Mouse (Mus musculus): ENCODE results near the gene Msrb3. TPM values are rescaled to one million over a fixed set of nuclear protein-coding genes. Genes with fewer than 3 reads are reported as not detected.

The Msrb3 gene
- polyA plus RNA-seq, 1 experiment from 2014 or later: 31.4 TPM

DNA sequence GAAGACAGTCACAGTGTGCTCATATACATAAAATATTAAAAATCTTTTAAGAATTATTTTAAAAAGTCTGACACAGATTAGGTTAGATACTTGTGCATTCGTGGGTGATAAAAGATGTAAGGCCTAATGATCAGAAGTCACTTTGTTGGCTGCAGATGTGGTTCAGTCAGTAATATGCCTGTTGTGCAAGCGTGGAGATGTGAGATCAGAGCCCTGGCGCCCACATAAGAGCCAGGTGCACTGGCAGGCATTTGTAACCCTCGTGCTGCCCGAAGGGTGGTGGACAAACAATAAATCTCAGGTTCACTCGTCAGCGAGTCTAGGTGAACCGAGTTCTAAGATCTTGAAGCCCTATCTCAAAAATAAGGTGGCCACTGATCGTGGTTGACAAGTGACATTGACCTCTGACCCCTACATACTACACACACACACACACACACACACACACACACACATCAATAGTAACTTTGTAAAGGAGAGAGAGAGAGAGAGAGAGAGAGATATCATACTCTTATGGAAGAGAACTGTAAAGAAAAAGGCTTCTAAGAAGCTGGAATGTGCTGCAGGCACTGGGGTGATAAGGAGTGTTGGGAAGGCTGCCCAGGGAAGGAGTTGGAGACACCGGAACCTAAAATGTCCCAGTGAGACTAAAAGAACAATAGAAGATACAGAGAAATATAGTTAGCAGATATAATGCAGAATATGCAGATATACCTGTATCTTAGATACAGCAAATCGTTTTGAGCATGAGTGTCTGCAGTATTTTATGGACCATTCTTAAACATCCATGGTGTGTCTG, 10.1 kb upstream of the Msrb3 start:
- no peaks in the 10 kb centered on the region for H3K27me3 ChIP-seq (ENCODE audit: control insufficient read depth, insufficient read depth, low read length)
- no peaks in the 10 kb centered on the region for H3K4me1 ChIP-seq (ENCODE audit: control insufficient read depth, insufficient read depth, low read length)
- ATAC-seq (replicated peaks; ENCODE audit: insufficient number of reproducible peaks, low FRiP score, low TSS enrichment): no peak
- H3K4me2 ChIP-seq: no peak overlapping the region
- H3K9ac ChIP-seq (ENCODE audit: low read depth, low read length): no peak overlapping the region
- H3K9me3 ChIP-seq (replicated peaks; ENCODE audit: control insufficient read depth, low read length): no peaks in the 10 kb centered on the region
- no peak overlapping the region for H3K27ac ChIP-seq (ENCODE audit: low read depth, low read length)
- 64% methylated on average over 11 of the region's 11 CpGs for WGBS (ENCODE audit: insufficient replicate concordance)
- no peaks in the 10 kb centered on the region for H3K36me3 ChIP-seq (ENCODE audit: control insufficient read depth, insufficient read depth, low read length)
- H3K4me3 ChIP-seq (ENCODE audit: low read depth, low read length): no peak overlapping the region

DNA sequence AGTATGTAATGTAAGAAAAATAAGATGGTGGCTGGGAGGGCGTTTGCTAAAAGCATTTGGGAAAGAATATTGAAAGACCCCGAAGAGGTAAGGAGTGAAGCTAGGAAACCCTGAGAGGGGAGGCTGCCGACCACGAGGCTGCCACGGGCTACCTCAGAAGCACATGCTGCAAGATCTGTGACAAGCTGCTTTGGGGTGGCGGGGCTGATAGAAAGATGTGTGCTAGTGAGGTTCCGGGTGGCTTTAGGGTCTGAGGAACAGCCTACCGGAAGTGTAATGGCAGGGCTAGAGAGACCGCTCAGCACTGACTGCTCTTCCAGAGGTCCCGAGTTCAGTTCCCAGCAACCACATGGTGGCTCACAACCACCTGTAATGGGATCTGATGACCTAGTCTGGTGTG, 5.8 kb upstream of the Msrb3 start:
- WGBS (ENCODE audit: insufficient replicate concordance): 90% methylated on average over 10 of the region's 10 CpGs
- H3K9ac ChIP-seq (ENCODE audit: low read depth, low read length): no peak overlapping the region
- H3K27ac ChIP-seq (ENCODE audit: low read depth, low read length): no peak overlapping the region
- no peaks in the 10 kb centered on the region for H3K27me3 ChIP-seq (ENCODE audit: control insufficient read depth, insufficient read depth, low read length)
- H3K9me3 ChIP-seq (replicated peaks; ENCODE audit: control insufficient read depth, low read length): no peaks in the 10 kb centered on the region
- H3K4me1 ChIP-seq (ENCODE audit: control insufficient read depth, insufficient read depth, low read length): 0 out of 2 replicates have a peak, but pooled peaks cover 6% of the 10 kb centered on the region
- no peak for ATAC-seq (replicated peaks; ENCODE audit: insufficient number of reproducible peaks, low FRiP score, low TSS enrichment)
- H3K4me3 ChIP-seq (ENCODE audit: low read depth, low read length): no peak overlapping the region
- no peaks in the 10 kb centered on the region for H3K36me3 ChIP-seq (ENCODE audit: control insufficient read depth, insufficient read depth, low read length)
- H3K4me2 ChIP-seq: no peak overlapping the region

DNA sequence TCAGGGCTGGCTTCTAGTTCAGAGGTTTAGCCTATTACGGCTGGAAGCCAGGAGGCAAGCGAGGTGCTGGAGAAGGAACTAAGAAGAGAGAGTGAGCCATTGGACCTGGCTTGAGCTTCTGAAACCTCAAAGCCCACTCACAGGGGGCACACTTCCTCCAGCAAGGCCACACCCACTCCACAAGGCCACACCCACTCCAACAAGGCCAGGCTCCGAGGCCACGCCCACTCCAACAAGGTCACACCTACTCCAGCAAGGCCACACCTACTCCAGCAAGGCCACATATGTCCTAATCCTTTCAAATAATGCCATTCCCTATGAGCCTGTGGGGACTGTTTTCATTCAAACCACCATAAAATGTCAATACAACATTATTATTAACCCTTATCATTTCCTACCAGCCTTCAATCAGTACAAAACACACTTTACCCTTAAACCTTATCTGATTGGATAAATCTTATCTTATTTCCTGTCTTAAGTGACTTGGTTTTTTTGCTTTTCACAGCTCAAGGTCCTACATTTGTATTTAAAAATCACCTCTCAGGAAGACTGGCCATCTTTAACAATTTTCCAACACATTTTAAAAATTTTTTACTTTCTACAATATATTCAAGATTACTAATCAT, 5.1 kb upstream of the Msrb3 start:
- Histone ChIP-seq H3K4me1 (ENCODE audit: control insufficient read depth, insufficient read depth, low read length) (0 out of 2 replicates have a peak, but pooled peaks cover 6% of the 10 kb centered on the region), H3K36me3 (ENCODE audit: control insufficient read depth, insufficient read depth, low read length) (no peaks in the 10 kb centered on the region), H3K27me3 (ENCODE audit: control insufficient read depth, insufficient read depth, low read length) (no peaks in the 10 kb centered on the region), H3K9me3 (replicated peaks; ENCODE audit: control insufficient read depth, low read length) (no peaks in the 10 kb centered on the region), H3K9ac (ENCODE audit: low read depth, low read length) (no peak overlapping the region), H3K4me3 (ENCODE audit: low read depth, low read length) (no peak overlapping the region), H3K4me2 (no peak overlapping the region), H3K27ac (ENCODE audit: low read depth, low read length) (no peak overlapping the region)
- WGBS (ENCODE audit: insufficient replicate concordance): 68% methylated on average over 4 of the region's 4 CpGs
- ATAC-seq (replicated peaks; ENCODE audit: insufficient number of reproducible peaks, low FRiP score, low TSS enrichment): no peak

DNA sequence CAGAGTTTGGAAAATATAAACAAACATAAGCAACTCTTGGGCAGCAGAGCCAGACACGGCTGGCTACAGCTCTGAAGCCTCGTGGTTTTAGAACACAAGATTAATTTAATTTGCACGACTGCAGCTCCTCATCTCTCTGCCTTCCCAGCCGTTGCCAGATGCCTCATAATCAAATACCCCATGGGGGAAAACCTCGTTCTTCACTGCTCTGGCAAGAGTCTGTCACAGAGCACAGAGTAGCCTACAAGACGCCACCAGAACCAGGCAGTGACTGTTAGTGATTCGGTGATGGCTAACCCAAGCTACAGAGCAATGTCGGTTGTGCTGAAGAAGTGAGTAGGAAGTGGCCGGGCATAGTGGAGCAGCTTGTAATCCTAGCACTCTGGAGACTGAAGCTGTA, 2.8 kb upstream of the Msrb3 start:
- H3K4me1 ChIP-seq (ENCODE audit: control insufficient read depth, insufficient read depth, low read length): peaks cover 7% of the 10 kb centered on the region; the same call in 1 of the 2 replicates
- ATAC-seq (replicated peaks; ENCODE audit: insufficient number of reproducible peaks, low FRiP score, low TSS enrichment): no peak
- no peak overlapping the region for H3K9ac ChIP-seq (ENCODE audit: low read depth, low read length)
- 60% methylated on average over 9 of the region's 9 CpGs for WGBS (ENCODE audit: insufficient replicate concordance)
- no peak overlapping the region for H3K4me3 ChIP-seq (ENCODE audit: low read depth, low read length)
- H3K4me2 ChIP-seq: no peak overlapping the region
- no peaks in the 10 kb centered on the region for H3K9me3 ChIP-seq (replicated peaks; ENCODE audit: control insufficient read depth, low read length)
- no peaks in the 10 kb centered on the region for H3K36me3 ChIP-seq (ENCODE audit: control insufficient read depth, insufficient read depth, low read length)
- H3K27me3 ChIP-seq (ENCODE audit: control insufficient read depth, insufficient read depth, low read length): no peaks in the 10 kb centered on the region
- H3K27ac ChIP-seq (ENCODE audit: low read depth, low read length): no peak overlapping the region

DNA sequence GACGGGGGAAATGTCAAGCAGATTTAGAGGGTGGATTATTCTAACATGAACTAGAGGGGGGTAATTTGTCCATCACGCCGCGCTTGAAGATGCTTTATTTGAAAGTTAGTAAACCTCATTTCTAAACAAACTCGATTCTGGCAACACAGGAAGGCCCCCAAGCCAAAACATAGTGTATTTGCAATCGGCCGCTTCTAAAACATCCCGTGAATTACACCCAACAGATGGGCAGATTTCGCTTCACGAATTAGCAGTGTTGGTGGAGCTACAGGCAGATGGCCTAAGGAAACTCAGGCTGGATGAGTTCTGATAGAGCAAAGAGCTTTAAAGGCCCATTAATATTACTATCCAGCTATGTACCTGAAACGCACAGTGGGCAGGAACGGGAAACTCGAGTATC, 1.2 kb upstream of the Msrb3 start:
- Histone ChIP-seq H3K4me1 (ENCODE audit: control insufficient read depth, insufficient read depth, low read length) (peaks cover 20% of the 10 kb centered on the region), H3K36me3 (ENCODE audit: control insufficient read depth, insufficient read depth, low read length) (no peaks in the 10 kb centered on the region), H3K9ac (ENCODE audit: low read depth, low read length) (peak overlapping the region; percentile 43; the same call in 1 of the 2 replicates), H3K27ac (ENCODE audit: low read depth, low read length) (no peak overlapping the region), H3K27me3 (ENCODE audit: control insufficient read depth, insufficient read depth, low read length) (no peaks in the 10 kb centered on the region), H3K9me3 (replicated peaks; ENCODE audit: control insufficient read depth, low read length) (no peaks in the 10 kb centered on the region), H3K4me3 (ENCODE audit: low read depth, low read length) (peak overlapping the region; percentile 84; the same call in 1 of the 2 replicates), H3K4me2 (peak overlapping the region; percentile 78)
- 63% methylated on average over 13 of the region's 13 CpGs for WGBS (ENCODE audit: insufficient replicate concordance)
- no peak for ATAC-seq (replicated peaks; ENCODE audit: insufficient number of reproducible peaks, low FRiP score, low TSS enrichment)

DNA sequence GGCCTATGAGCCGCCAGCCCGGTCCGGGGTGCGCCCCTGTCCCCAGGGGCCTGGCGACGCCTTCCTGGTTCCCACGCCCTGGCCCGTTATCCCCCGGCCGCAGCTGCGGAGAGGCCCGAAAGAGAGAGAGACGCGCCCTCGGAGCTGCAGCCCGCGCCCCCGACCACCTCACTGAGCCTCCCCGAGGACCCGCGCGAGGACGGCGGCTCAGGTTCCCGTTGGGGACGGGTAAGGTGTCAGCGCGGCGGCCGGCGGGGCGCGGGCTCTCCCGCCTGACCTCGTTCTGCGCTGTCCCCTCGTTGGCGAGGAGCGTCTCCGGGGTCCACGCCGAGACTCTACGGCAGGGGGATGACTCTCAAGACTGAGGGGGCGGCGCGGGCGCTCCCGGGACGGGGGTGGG, 544 bp downstream of the Msrb3 start:
- Histone ChIP-seq H3K27ac (ENCODE audit: low read depth, low read length) (peak overlapping the region; percentile 96), H3K4me1 (ENCODE audit: control insufficient read depth, insufficient read depth, low read length) (peaks cover 23% of the 10 kb centered on the region), H3K27me3 (ENCODE audit: control insufficient read depth, insufficient read depth, low read length) (no peaks in the 10 kb centered on the region), H3K4me3 (ENCODE audit: low read depth, low read length) (peak overlapping the region; percentile 84), H3K4me2 (peak overlapping the region; percentile 78), H3K9me3 (replicated peaks; ENCODE audit: control insufficient read depth, low read length) (no peaks in the 10 kb centered on the region), H3K9ac (ENCODE audit: low read depth, low read length) (peak overlapping the region; percentile 97), H3K36me3 (ENCODE audit: control insufficient read depth, insufficient read depth, low read length) (no peaks in the 10 kb centered on the region)
- WGBS (ENCODE audit: insufficient replicate concordance): under 1% methylated on average over 48 of the region's 49 CpGs
- peak; percentile 7; the same call in 1 of the 2 replicates for ATAC-seq (replicated peaks; ENCODE audit: insufficient number of reproducible peaks, low FRiP score, low TSS enrichment)

DNA sequence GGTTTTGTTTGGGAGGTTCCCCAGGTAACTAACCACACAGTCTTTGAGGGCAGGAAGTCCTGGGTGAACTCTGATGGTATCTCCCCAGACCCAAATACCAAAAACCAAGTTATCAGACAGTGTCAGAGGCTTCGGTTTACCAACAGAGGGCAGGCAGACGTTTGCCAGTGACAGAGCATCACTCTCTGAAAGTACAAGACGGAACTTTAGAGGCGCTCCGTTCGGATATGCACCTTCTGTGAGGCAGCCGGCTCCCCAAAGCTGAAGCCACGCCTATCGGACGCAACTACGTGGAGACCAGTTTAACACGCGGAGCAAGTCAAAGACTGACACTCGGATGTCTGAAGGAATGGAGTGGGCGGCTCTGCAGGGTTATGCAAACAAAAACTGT, 3.0 kb downstream of the Msrb3 start:
- 25% methylated on average over 15 of the region's 15 CpGs for WGBS (ENCODE audit: insufficient replicate concordance)
- Histone ChIP-seq H3K27me3 (ENCODE audit: control insufficient read depth, insufficient read depth, low read length) (no peaks in the 10 kb centered on the region), H3K9ac (ENCODE audit: low read depth, low read length) (no peak overlapping the region; the same call in 1 of the 2 replicates), H3K4me1 (ENCODE audit: control insufficient read depth, insufficient read depth, low read length) (peaks cover 20% of the 10 kb centered on the region), H3K27ac (ENCODE audit: low read depth, low read length) (peak overlapping the region; percentile 46; the same call in 1 of the 2 replicates), H3K9me3 (replicated peaks; ENCODE audit: control insufficient read depth, low read length) (no peaks in the 10 kb centered on the region), H3K4me3 (ENCODE audit: low read depth, low read length) (no peak overlapping the region), H3K4me2 (peak overlapping the region; percentile 46), H3K36me3 (ENCODE audit: control insufficient read depth, insufficient read depth, low read length) (0 out of 2 replicates have a peak, but pooled peaks cover 2% of the 10 kb centered on the region)
- ATAC-seq (replicated peaks; ENCODE audit: insufficient number of reproducible peaks, low FRiP score, low TSS enrichment): no peak

DNA sequence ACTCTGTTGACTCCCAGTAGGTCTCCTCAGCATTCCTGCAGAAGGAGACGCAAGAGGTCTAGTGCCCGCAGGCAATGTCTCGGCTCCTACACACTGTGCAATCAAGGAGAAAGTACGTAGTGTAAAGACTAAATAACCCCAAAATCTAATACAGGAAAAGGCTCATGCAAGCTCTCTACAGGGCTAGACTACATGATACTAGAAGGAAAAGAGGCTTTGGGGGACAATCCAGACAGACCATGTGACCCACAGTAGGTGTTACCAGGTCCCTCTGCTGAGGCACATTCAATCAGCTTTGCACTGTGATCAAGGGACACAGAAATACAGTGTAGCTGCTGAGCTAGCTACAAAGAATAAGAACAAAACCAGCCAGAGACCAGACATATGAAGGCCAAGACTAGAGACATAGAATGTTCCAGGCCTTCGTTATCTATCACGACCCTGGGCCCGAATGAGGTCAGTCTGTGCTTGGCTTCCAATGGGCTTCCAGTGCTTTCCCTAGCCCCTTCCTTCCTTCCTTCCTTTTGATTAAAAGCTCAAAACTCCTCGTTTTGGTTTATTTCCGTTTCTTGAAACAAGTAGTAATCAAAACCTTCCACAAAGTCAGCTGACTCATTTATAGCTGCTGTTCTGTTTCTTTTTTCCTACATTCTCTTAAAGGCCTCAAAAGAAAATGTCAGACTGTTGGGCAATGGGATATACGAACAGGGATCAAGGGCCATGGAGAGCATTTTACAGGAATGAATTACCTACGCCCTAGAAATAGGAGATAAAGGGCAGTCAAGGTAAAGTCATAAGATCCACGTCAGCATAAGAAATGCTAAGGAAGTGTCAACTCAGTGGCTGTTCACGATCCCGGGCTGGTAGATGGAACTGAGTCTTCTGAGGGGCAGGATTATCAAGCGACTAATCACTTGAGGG, 3.7 kb downstream of the Msrb3 start:
- H3K9ac ChIP-seq (ENCODE audit: low read depth, low read length): no peak overlapping the region
- H3K27ac ChIP-seq (ENCODE audit: low read depth, low read length): peak overlapping the region; percentile 50
- 61% methylated on average over 15 of the region's 15 CpGs for WGBS (ENCODE audit: insufficient replicate concordance)
- no peak for ATAC-seq (replicated peaks; ENCODE audit: insufficient number of reproducible peaks, low FRiP score, low TSS enrichment)
- 0 out of 2 replicates have a peak, but pooled peaks cover 5% of the 10 kb centered on the region for H3K36me3 ChIP-seq (ENCODE audit: control insufficient read depth, insufficient read depth, low read length)
- peaks cover 17% of the 10 kb centered on the region for H3K4me1 ChIP-seq (ENCODE audit: control insufficient read depth, insufficient read depth, low read length)
- no peak overlapping the region for H3K4me3 ChIP-seq (ENCODE audit: low read depth, low read length)
- no peaks in the 10 kb centered on the region for H3K27me3 ChIP-seq (ENCODE audit: control insufficient read depth, insufficient read depth, low read length)
- peak overlapping the region; percentile 46 for H3K4me2 ChIP-seq
- H3K9me3 ChIP-seq (replicated peaks; ENCODE audit: control insufficient read depth, low read length): no peaks in the 10 kb centered on the region
